Mouse (Mus musculus) testis, adult 2 months (tissue): Measurements from ENCODE around the gene Asxl1. TPM values are rescaled to one million over a fixed set of nuclear protein-coding genes. Genes with fewer than 3 reads are reported as not detected.

Source experiments
- H3K27ac ChIP-seq: fragments of 200-500 bp; 2 replicates; pipeline ENCODE4 v1.5.1; 2012; ENCODE audit warnings: low read depth, low read length; ENCODE audit not compliant: control insufficient read depth, insufficient read depth
- H3K27me3 ChIP-seq: fragments of 200-500 bp; 2 replicates; pipeline ENCODE4 v1.6.1; 2012; ENCODE audit warnings: mild to moderate bottlenecking, low read length, moderate library complexity; ENCODE audit not compliant: control insufficient read depth, insufficient read depth
- H3K36me3 ChIP-seq: fragments of 200-500 bp; 2 replicates; pipeline ENCODE4 v1.6.1; 2012; ENCODE audit warnings: mild to moderate bottlenecking, low read length; ENCODE audit not compliant: control insufficient read depth, insufficient read depth
- H3K4me1 ChIP-seq: fragments of 200-500 bp; 2 replicates; pipeline ENCODE4 v1.6.1; 2012; ENCODE audit warnings: low read length; ENCODE audit not compliant: control insufficient read depth, insufficient read depth
- H3K4me3 ChIP-seq: fragments of 200-500 bp; 2 replicates; pipeline ENCODE4 v1.5.1; 2012; ENCODE audit warnings: low read depth, mild to moderate bottlenecking, low read length, moderate library complexity, mixed read lengths; ENCODE audit not compliant: control insufficient read depth
- CTCF ChIP-seq: fragments of 200-500 bp; IDR thresholded peaks from 2 replicates; pipeline ENCODE4 v1.5.1; 2012; ENCODE audit warnings: low read depth, mild to moderate bottlenecking, inconsistent platforms, low read length, moderate library complexity; ENCODE audit not compliant: control insufficient read depth, insufficient read depth, insufficient replicate concordance
- POLR2A ChIP-seq: fragments of 200-500 bp; IDR thresholded peaks from 2 replicates; pipeline ENCODE4 v1.6.1; 2012; ENCODE audit warnings: low read depth, mild to moderate bottlenecking, inconsistent platforms, low read length, moderate library complexity; ENCODE audit not compliant: control insufficient read depth
- polyA plus RNA-seq: library from polyadenylated mRNA; depleted of rRNA; stranded (reverse); fragments of >200 nt; gene quantifications from 2 replicates; pipeline ENCODE4 v1.2.3, GENCODE M21; 2012

The Asxl1 gene
- polyA plus RNA-seq, 1 experiment, result 28.7 TPM

- peaks cover 5% of the 10 kb centered on the region for H3K36me3 ChIP-seq
- no peak overlapping the region for H3K4me3 ChIP-seq
- H3K4me1 ChIP-seq, result no peaks in the 10 kb centered on the region
- no peak overlapping the region for H3K27ac ChIP-seq
- H3K27me3 ChIP-seq, result no peaks in the 10 kb centered on the region
- TF ChIP-seq POLR2A (no peak), CTCF (no peak)
Observed at GRCm38 (mm10) chr2:153397790-153398515, 52.3 kb downstream of the Asxl1 start.

GRCm38 (mm10) chr2:153399166-153399565 lies 53.5 kb downstream of the Asxl1 start:
- Histone ChIP-seq H3K4me3 (no peak overlapping the region), H3K4me1 (no peaks in the 10 kb centered on the region), H3K36me3 (peaks cover 4% of the 10 kb centered on the region; the same call in 1 of the 2 replicates), H3K27ac (no peak overlapping the region), H3K27me3 (no peaks in the 10 kb centered on the region)
- TF ChIP-seq POLR2A (no peak), CTCF (no peak)

GRCm38 (mm10) chr2:153404062-153404461 lies 58.4 kb downstream of the Asxl1 start:
- H3K36me3 ChIP-seq, result peaks cover 4% of the 10 kb centered on the region; the same call in 1 of the 2 replicates
- TF ChIP-seq POLR2A (no peak), CTCF (no peak)
- H3K27ac ChIP-seq, result no peak overlapping the region

GRCm38 (mm10) chr2:153404882-153405281 lies 59.3 kb downstream of the Asxl1 start:
- Histone ChIP-seq H3K27me3 (no peaks in the 10 kb centered on the region), H3K4me3 (no peak overlapping the region), H3K36me3 (peaks cover 4% of the 10 kb centered on the region; the same call in 1 of the 2 replicates), H3K4me1 (no peaks in the 10 kb centered on the region), H3K27ac (no peak overlapping the region)
- no peak for TF ChIP-seq CTCF
- TF ChIP-seq POLR2A, result no peak

More at GRCm38 (mm10) chr2:153404062-153404461, 58.4 kb downstream of the Asxl1 start:
- H3K4me3 ChIP-seq, result no peak overlapping the region
- no peaks in the 10 kb centered on the region for H3K27me3 ChIP-seq
- H3K4me1 ChIP-seq, result no peaks in the 10 kb centered on the region

- H3K36me3 ChIP-seq, result no peaks in the 10 kb centered on the region; the same call in 1 of the 2 replicates
- no peaks in the 10 kb centered on the region for H3K4me1 ChIP-seq
- no peaks in the 10 kb centered on the region for H3K27me3 ChIP-seq
- no peak overlapping the region for H3K27ac ChIP-seq
- no peak overlapping the region for H3K4me3 ChIP-seq
- no peak for TF ChIP-seq CTCF
- TF ChIP-seq POLR2A, result no peak
Observed at GRCm38 (mm10) chr2:153406882-153407281, 61.3 kb downstream of the Asxl1 start.

- Histone ChIP-seq H3K27me3 (no peaks in the 10 kb centered on the region), H3K4me3 (no peak overlapping the region), H3K4me1 (no peaks in the 10 kb centered on the region), H3K27ac (no peak overlapping the region), H3K36me3 (no peaks in the 10 kb centered on the region; the same call in 1 of the 2 replicates)
- no peak for TF ChIP-seq CTCF
- no peak for TF ChIP-seq POLR2A
Observed at GRCm38 (mm10) chr2:153408971-153409370, 63.3 kb downstream of the Asxl1 start.

- TF ChIP-seq POLR2A (no peak), CTCF (no peak)
- H3K27ac ChIP-seq, result no peak overlapping the region
- no peak overlapping the region for H3K4me3 ChIP-seq
- no peaks in the 10 kb centered on the region for H3K27me3 ChIP-seq
- no peaks in the 10 kb centered on the region; the same call in 1 of the 2 replicates for H3K36me3 ChIP-seq
- no peaks in the 10 kb centered on the region for H3K4me1 ChIP-seq
Observed at GRCm38 (mm10) chr2:153411557-153411956, 65.9 kb downstream of the Asxl1 start.
